Mouse (Mus musculus) bone marrow macrophage, adult 2 months (primary cell): Measurements from ENCODE around the gene Foxr1.

ENCODE experiments used
- CTCF ChIP-seq: IDR thresholded peaks from 2 replicates; pipeline ENCODE4 v1.5.1; 2012; ENCODE audit warnings: low read depth, mild to moderate bottlenecking, low read length, moderate library complexity
- POLR2A ChIP-seq: IDR thresholded peaks from 2 replicates; pipeline ENCODE4 v1.6.1; 2012; ENCODE audit warnings: mild to moderate bottlenecking, low read depth, low read length, borderline replicate concordance

DNA sequence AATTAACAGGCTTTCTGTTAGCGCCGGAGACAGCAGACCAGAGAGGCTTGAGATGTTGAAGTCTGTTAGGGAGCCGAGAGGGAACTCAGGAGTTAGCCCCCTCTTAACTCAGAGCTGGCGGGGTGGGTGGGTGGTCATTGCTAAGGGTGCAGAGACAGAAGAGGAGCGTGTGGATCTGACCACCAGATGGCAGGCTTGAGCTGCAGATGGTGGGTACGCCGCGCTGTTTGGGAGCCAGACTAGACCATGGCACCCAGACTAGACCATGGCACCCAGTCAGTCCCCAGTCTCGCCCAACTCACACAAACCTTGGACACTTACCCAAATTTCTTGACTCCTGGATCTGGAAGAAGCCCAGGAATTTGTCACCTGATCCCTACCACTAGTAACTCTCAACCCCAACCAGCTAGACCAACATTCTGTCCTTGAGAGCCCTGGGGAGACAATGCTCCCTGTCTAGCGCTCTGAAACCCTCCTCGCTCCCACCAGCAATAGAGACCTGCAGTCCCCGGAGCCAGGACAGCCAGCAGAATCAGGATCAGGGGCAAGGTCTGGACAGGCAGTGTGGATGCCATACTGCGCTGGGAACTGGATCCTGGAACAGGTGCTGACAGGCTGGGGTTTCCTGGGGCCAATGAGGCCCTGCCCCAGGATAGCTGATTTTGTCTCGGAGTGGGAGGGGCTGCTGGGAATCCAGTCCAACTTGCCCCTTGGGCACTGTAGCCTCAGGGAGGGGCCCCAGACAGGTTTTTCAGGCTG is 13.4 kb upstream of the Foxr1 start:
- TF ChIP-seq POLR2A: no peak
- peak; percentile 86 for TF ChIP-seq CTCF
